Mouse (Mus musculus): Measurements from ENCODE around the gene Traf3ip1. TPM values are rescaled to one million over a fixed set of nuclear protein-coding genes. Genes with fewer than 3 reads are reported as not detected.
"Not testable (repeated sequence)": the region's sequence is repeated elsewhere in the genome, so short reads cannot be mapped to it uniquely, and the experiment has no call there.

Gene Traf3ip1
- total and polyA plus RNA-seq, 3 experiments = 5.0 to 7.5 (median 5.9) TPM

DNA sequence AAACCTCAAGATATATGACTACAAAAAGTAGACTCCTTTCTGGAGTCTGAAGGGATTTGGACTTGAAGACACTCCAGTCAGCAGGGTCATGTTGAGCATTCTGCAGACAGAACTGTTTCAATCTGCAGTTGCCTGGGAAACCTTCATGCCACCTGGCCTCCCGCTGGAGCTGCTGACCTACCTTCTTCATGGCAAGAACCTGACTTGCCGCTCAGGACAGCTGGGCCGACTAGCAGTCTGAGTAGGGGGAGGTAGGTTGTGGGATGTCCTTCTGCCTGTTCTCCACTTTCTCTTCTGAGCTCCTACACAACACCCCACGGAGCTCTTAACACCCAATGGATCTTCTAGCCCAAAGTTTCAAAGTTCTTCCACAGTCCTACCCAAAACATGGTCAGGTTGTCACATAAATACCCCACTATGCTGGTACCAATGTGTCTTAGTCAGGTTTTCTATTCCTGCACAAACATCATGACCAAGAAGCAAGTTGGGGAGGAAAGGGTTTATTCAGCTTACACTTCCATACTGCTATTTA lies 24.5 kb upstream of the Traf3ip1 start (continued):
- TF ChIP-seq RCOR1 (conservative IDR thresholded peaks at IDR 0.05; ENCODE audit: low read depth, low read length) = no peak
- TF ChIP-seq BHLHE40 (IDR thresholded peaks at IDR 0.05; ENCODE audit: low read depth, low read length) = no peak
- TF ChIP-seq POLR2AphosphoS2 (IDR thresholded peaks at IDR 0.05; ENCODE audit: low read depth, low read length) = peak; percentile 92
- peak; percentile 1; the same call in 1 of the 2 replicates for TF ChIP-seq SMC3 (IDR thresholded peaks at IDR 0.05; ENCODE audit: low read depth, low read length)
- no peak for TF ChIP-seq TBP (conservative IDR thresholded peaks at IDR 0.05; ENCODE audit: low read depth, low read length)
- no peak for TF ChIP-seq ZKSCAN1 (IDR thresholded peaks at IDR 0.05; ENCODE audit: borderline replicate concordance, low read depth, low read length)
- TF ChIP-seq GABPA (IDR thresholded peaks at IDR 0.05; ENCODE audit: insufficient replicate concordance, low read depth, low read length) = no peak
- no peak for TF ChIP-seq MXI1 (IDR thresholded peaks at IDR 0.05; ENCODE audit: low read depth, low read length)
- TF ChIP-seq MAX (IDR thresholded peaks at IDR 0.05; ENCODE audit: low read length) = no peak
- no peak for TF ChIP-seq USF2 (conservative IDR thresholded peaks at IDR 0.05; ENCODE audit: low read depth, low read length)
- peak; percentile 55; the same call in 1 of the 2 replicates for TF ChIP-seq CHD2 (IDR thresholded peaks at IDR 0.05; ENCODE audit: low read length)
- TF ChIP-seq POLR2A (IDR thresholded peaks at IDR 0.05; ENCODE audit: low read depth, low read length) = peak; percentile 60
- TF ChIP-seq E2F4 (IDR thresholded peaks at IDR 0.05; ENCODE audit: insufficient replicate concordance, low read depth, low read length) = no peak
- no peak for TF ChIP-seq RAD21 (IDR thresholded peaks at IDR 0.05; ENCODE audit: low read depth, low read length)
- no peak for TF ChIP-seq IRF4 (IDR thresholded peaks at IDR 0.05; ENCODE audit: low read depth, low read length)
- TF ChIP-seq ZNF384 (IDR thresholded peaks at IDR 0.05; ENCODE audit: low read depth, low read length) = no peak
- TF ChIP-seq CTCF (conservative IDR thresholded peaks at IDR 0.05 in 1 of 2, IDR thresholded peaks at IDR 0.05 in 1 of 2; ENCODE audit: low read depth in 2 of 2, low read length in 2 of 2) = no peak

DNA sequence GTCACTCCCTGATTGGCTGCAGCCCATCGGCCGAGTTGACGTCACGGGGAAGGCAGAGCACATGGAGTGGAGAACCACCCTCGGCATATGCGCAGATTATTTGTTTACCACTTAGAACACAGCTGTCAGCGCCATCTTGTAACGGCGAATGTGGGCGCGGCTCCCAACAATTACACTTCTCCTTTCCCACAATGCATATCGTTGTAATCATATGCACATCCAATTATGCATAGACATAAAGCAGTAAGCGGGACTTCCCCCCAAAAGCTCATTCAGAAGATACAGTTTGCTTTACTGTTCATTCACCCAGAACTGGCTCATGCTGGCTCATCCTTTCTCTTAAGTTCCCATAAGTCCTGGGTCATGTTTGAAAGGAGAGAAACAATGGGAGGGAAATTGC lies 16.3 kb upstream of the Traf3ip1 start:
- DNase-seq (ENCODE audit: extremely low read depth) = peak; percentile 96
- TF ChIP-seq TCF12 (IDR thresholded peaks at IDR 0.05; ENCODE audit: low read depth, low read length) = peak; percentile 47; the same call in 1 of the 2 replicates
- peak; percentile 54; the same call in 1 of the 2 replicates for TF ChIP-seq HCFC1 (IDR thresholded peaks at IDR 0.05; ENCODE audit: low read depth, low read length)
- TF ChIP-seq NRF1 (IDR thresholded peaks at IDR 0.05; ENCODE audit: low read depth, low read length) = peak; percentile 43; the same call in 1 of the 2 replicates
- TF ChIP-seq IRF4 (IDR thresholded peaks at IDR 0.05; ENCODE audit: low read depth, low read length) = peak; percentile 46; the same call in 1 of the 2 replicates
- peak; percentile 47; the same call in 1 of the 2 replicates for TF ChIP-seq POLR2A (IDR thresholded peaks at IDR 0.05; ENCODE audit: low read depth, low read length)
- TF ChIP-seq MAX (IDR thresholded peaks at IDR 0.05; ENCODE audit: low read length) = peak; percentile 44; the same call in 1 of the 2 replicates
- peak; percentile 62; the same call in 1 of the 2 replicates for TF ChIP-seq MEF2A (IDR thresholded peaks at IDR 0.05; ENCODE audit: borderline replicate concordance, low read depth, low read length)
- TF ChIP-seq SIN3A (IDR thresholded peaks at IDR 0.05; ENCODE audit: low read length) = peak; percentile 75; the same call in 1 of the 2 replicates
- peak; percentile 76 for TF ChIP-seq TBP (conservative IDR thresholded peaks at IDR 0.05; ENCODE audit: low read depth, low read length)
- TF ChIP-seq MYC (IDR thresholded peaks at IDR 0.05; ENCODE audit: low read depth, low read length) = peak; percentile 75; the same call in 1 of the 2 replicates
- peak; percentile 31; the same call in 1 of the 2 replicates for TF ChIP-seq ELF1 (IDR thresholded peaks at IDR 0.05; ENCODE audit: low read depth, low read length)
- peak overlapping the region; percentile 10; the same call in 1 of the 2 replicates for H3K9ac ChIP-seq (ENCODE audit: insufficient read depth, low read depth)
- H3K36me3 ChIP-seq (replicated peaks in 1 of 2; ENCODE audit: control insufficient read depth in 1 of 2, insufficient read depth in 1 of 2, low read length in 1 of 2); H3K27me3 ChIP-seq (replicated peaks); dilution Hi-C loops (cut with MboI; ENCODE audit: extremely low pct_ligation_motif_present, extremely low pct_unique_long_range_greater_than_20kb, low sequenced_read_pairs); in situ Hi-C loops (cut with MboI; ENCODE audit: low pct_ligation_motif_present, low pct_unique_long_range_greater_than_20kb, low sequenced_read_pairs); H3K79me2 ChIP-seq (replicated peaks; ENCODE audit: control insufficient read depth, extremely low read depth, insufficient read depth, poor library complexity, severe bottlenecking); H3K9me3 ChIP-seq (replicated peaks; ENCODE audit: low read length): not testable (repeated sequence)
- H3K4me3 ChIP-seq (replicated peaks in 1 of 3; ENCODE audit: low read depth in 2 of 3, low read length in 2 of 3, poor library complexity in 1 of 3) = peak overlapping the region in 1 of 3 experiments; percentile 17
- peak overlapping the region; percentile 73 for H3K27ac ChIP-seq (ENCODE audit: insufficient read depth, low read depth)
- peak overlapping the region; percentile 89 for H3K4me2 ChIP-seq (ENCODE audit: insufficient read depth, low read depth, poor library complexity, severe bottlenecking)
- peaks cover 4 to 17% of the 10 kb centered on the region in 2 experiments; a peak in 2 of 4 replicates for H3K4me1 ChIP-seq (ENCODE audit: control insufficient read depth in 1 of 2, insufficient read depth in 2 of 2)

Measured in CH12.LX (cell line).